Mouse (Mus musculus) kidney, embryonic 14.5 days (tissue): ENCODE measurements around the gene Ubfd1. TPM values are rescaled to one million over a fixed set of nuclear protein-coding genes. Genes with fewer than 3 reads are reported as not detected.

Source experiments
- ATAC-seq: fragments of 200-750 bp; cut with Nextera tagmentation; 2 replicates; pipeline ENCODE4 v1.8.0; 2017; ENCODE audit warnings: moderate number of reproducible peaks, mild to moderate bottlenecking, moderate TSS enrichment, moderate library complexity; ENCODE audit not compliant: low FRiP score, low TSS enrichment
- H3K27ac ChIP-seq: fragments of 300-500 bp; sonication (generic); 2 replicates; pipeline ENCODE4 v1.5.1; 2014; ENCODE audit warnings: low read depth, mild to moderate bottlenecking, low read length, moderate library complexity, mixed read lengths
- H3K27me3 ChIP-seq: fragments of 300-500 bp; sonication (generic); 2 replicates; pipeline ENCODE4 v1.6.1; 2014; ENCODE audit warnings: mild to moderate bottlenecking, low read length; ENCODE audit not compliant: control insufficient read depth, insufficient read depth
- H3K36me3 ChIP-seq: fragments of 300-500 bp; sonication (generic); 2 replicates; pipeline ENCODE4 v1.6.1; 2014; ENCODE audit warnings: low read length, mixed read lengths; ENCODE audit not compliant: control insufficient read depth, insufficient read depth
- H3K4me1 ChIP-seq: fragments of 300-500 bp; sonication (generic); 2 replicates; pipeline ENCODE4 v1.6.1; 2014; ENCODE audit warnings: low read length, mixed read lengths; ENCODE audit not compliant: control insufficient read depth, insufficient read depth
- H3K4me2 ChIP-seq: fragments of 300-500 bp; sonication (generic); replicated peaks from 2 replicates; pipeline ENCODE4 v1.6.1; 2014; ENCODE audit warnings: low read depth, mild to moderate bottlenecking, low read length
- H3K4me3 ChIP-seq: fragments of 300-500 bp; sonication (generic); 2 replicates; pipeline ENCODE4 v1.5.1; 2014; ENCODE audit warnings: mild to moderate bottlenecking, low read length
- H3K9ac ChIP-seq: fragments of 300-500 bp; sonication (generic); 2 replicates; pipeline ENCODE4 v1.6.1; 2014; ENCODE audit warnings: low read depth, mild to moderate bottlenecking, low read length, moderate library complexity
- H3K9me3 ChIP-seq: fragments of 300-500 bp; sonication (generic); 2 replicates; pipeline ENCODE4 v1.6.1; 2016; ENCODE audit warnings: low read length; ENCODE audit not compliant: control insufficient read depth
- WGBS: fragments of 180-500 bp; shearing (Covaris S2); extraction: QIAGEN DNeasy Blood & Tissue Kit; methylation state at CpG from one replicate; pipeline ENCODE4 v1.1.7; 2014; 5-methylcytosine and 5-hydroxymethylcytosine counted together
- polyA plus RNA-seq: library from polyadenylated mRNA; unstranded; fragments of >200 nt; fragmentation: Nextera tagmentation; extraction: Ambion mirVana; gene quantifications from 2 replicates; pipeline ENCODE4 v1.2.1, GENCODE M21; 2014

Ubfd1 gene
- polyA plus RNA-seq, 1 experiment from 2014 or later = 101 TPM

DNA sequence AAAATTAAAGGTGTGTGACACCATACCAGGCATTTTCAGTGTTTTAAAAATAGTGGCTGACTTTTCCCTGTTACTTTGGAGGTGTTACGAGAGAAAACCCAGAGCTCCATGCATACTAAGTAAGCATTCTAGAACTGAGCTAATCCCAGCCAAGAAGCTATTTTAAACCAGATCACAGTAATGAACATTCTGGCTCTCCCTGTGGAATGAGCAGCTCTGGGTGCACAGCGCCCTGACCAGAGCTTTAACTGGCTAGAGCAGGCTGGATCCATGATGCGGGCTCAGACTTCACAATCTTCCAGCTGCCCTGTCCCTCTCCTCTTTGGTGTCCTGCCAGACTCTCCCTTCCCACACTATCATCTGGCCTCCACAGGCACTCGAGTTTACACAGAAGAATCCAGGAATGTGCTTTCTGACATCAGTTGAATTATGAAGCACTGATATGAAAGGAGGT, 21.8 kb upstream of the Ubfd1 start:
- Histone ChIP-seq H3K9me3 (no peaks in the 10 kb centered on the region), H3K4me2 (no peak overlapping the region), H3K27me3 (no peaks in the 10 kb centered on the region), H3K4me3 (no peak overlapping the region), H3K4me1 (no peaks in the 10 kb centered on the region), H3K27ac (no peak overlapping the region), H3K9ac (no peak overlapping the region), H3K36me3 (peaks cover 48% of the 10 kb centered on the region)
- no peak for ATAC-seq
- 77% methylated on average over 4 of the region's 4 CpGs for WGBS

- 89% methylated on average over 1 of the region's 1 CpGs for WGBS
Measured at GRCm38 (mm10) chr7:122045711-122046110, 21.3 kb upstream of the Ubfd1 start.

DNA sequence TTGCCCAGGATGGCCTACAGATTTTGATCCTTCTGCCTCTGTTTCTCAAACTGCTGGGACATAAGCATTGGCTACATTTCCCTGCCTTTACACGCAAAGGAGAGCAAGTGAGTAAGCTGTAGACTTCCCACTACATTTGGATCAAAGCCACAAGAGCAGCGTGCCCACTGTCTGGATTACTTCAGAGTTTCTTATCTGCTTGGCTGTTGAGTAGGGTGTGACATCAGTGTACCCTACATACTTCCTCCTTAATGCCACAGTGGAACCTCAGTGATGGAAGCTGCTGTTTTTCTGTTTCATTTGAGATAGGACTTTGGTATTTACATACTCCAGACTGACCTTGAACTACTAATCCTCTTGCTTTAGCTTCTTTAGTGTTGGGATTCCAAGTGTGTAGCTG, 20.2 kb upstream of the Ubfd1 start:
- no peak for ATAC-seq
- H3K9me3 ChIP-seq = no peaks in the 10 kb centered on the region
- H3K27ac ChIP-seq = no peak overlapping the region
- H3K27me3 ChIP-seq = no peaks in the 10 kb centered on the region
- H3K36me3 ChIP-seq = peaks cover 42% of the 10 kb centered on the region
- H3K4me3 ChIP-seq = no peak overlapping the region
- no peak overlapping the region for H3K9ac ChIP-seq
- no peaks in the 10 kb centered on the region for H3K4me1 ChIP-seq
- WGBS = 90% methylated on average over 2 of the region's 2 CpGs
- H3K4me2 ChIP-seq = no peak overlapping the region

More at GRCm38 (mm10) chr7:122045711-122046110, 21.3 kb upstream of the Ubfd1 start:
- ATAC-seq = no peak
- H3K4me3 ChIP-seq = no peak overlapping the region
- peaks cover 45% of the 10 kb centered on the region for H3K36me3 ChIP-seq
- no peaks in the 10 kb centered on the region for H3K27me3 ChIP-seq
- no peaks in the 10 kb centered on the region for H3K4me1 ChIP-seq
- H3K27ac ChIP-seq = no peak overlapping the region
- no peaks in the 10 kb centered on the region for H3K9me3 ChIP-seq
- H3K4me2 ChIP-seq = no peak overlapping the region
- no peak overlapping the region for H3K9ac ChIP-seq

DNA sequence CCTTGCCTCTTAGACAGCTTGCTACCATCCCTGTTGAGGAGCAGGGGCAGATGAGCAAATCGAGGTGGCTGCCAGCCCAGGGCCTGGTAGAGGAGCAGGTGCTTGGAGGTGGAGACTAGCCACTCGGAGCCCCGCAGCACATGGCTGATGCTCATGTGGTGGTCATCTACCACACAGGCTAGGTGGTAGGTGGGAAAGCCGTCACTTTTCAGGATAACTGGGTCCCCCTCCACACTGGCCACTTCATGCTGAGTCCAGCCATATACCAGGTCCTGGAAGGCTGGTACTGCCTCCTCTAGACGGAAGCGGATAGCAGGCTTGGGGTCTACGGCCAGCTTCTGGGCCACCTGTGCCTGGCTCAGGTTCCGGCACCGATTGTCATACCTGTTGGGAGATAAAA, 18.8 kb upstream of the Ubfd1 start:
- no peak overlapping the region for H3K4me3 ChIP-seq
- no peaks in the 10 kb centered on the region for H3K4me1 ChIP-seq
- no peaks in the 10 kb centered on the region for H3K9me3 ChIP-seq
- H3K36me3 ChIP-seq = peaks cover 39% of the 10 kb centered on the region
- H3K9ac ChIP-seq = no peak overlapping the region
- no peak overlapping the region for H3K27ac ChIP-seq
- WGBS = 97% methylated on average over 9 of the region's 9 CpGs
- H3K4me2 ChIP-seq = no peak overlapping the region
- H3K27me3 ChIP-seq = no peaks in the 10 kb centered on the region
- no peak for ATAC-seq

DNA sequence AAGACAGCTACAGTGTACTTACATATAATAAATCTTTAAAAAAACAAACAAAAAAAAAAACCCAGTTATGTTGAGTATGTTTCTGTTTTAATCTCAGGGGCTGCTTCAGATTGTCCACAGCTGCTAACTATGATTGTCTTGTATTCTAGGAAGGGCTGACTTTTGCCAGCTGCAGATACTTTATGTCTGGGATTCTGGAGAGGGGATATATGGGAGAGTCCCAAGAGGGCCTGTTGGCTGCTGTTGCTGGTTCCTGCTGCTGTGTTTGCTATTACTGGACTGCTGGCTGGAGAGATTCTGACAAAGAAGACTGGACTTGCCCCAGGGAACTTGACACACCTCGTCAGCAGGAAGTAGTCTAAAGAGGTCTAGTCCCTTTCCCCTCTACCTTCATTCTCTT, 16.1 kb upstream of the Ubfd1 start:
- Histone ChIP-seq H3K27me3 (no peaks in the 10 kb centered on the region), H3K36me3 (peaks cover 55% of the 10 kb centered on the region), H3K9me3 (no peaks in the 10 kb centered on the region), H3K4me2 (no peak overlapping the region), H3K27ac (no peak overlapping the region), H3K4me3 (no peak overlapping the region), H3K4me1 (no peaks in the 10 kb centered on the region), H3K9ac (no peak overlapping the region)
- no peak for ATAC-seq
- 62% methylated on average over 1 of the region's 1 CpGs for WGBS

DNA sequence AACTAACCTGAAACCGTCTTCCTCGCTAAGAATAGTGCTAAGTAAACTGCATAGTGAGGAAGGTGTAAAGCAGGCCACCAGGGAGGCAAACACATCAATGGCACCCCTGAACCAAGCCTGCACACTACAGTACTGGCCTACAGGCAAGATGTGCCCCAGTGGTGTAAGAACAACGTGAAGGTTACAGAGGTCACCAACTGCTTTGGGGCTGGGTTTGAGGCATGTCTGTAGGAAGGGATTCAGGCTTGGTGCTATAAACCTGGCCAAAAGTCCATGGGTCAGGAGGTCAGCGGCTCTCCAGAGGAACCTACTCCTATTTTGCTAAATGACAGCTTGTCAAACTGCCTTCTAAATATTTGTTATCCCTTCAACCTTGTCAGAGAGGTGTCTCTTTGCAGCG, 10.3 kb upstream of the Ubfd1 start:
- Histone ChIP-seq H3K4me3 (no peak overlapping the region), H3K27ac (no peak overlapping the region), H3K4me1 (no peaks in the 10 kb centered on the region), H3K4me2 (no peak overlapping the region), H3K9me3 (no peaks in the 10 kb centered on the region), H3K27me3 (no peaks in the 10 kb centered on the region), H3K9ac (no peak overlapping the region), H3K36me3 (peaks cover 34% of the 10 kb centered on the region)
- ATAC-seq = no peak
- 76% methylated on average over 5 of the region's 5 CpGs for WGBS

DNA sequence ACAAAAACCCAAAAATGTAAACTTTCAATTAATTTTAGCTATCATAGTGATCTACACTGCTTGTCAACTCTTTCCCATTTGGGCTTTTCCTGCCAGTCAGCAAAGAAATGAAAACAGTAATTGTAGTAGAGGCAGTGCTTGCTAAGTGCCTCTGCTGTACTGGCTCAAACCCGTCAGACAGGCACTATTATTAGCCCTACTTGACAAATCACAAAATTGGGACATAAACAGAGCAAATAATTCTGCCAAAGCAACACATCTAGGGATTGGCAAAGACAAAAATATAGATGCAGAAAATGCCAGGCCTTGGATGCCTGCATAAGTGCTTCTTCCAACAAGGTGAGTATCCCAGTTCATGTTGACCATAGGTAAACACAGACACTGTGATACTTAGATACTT, 1.3 kb upstream of the Ubfd1 start:
- WGBS = 73% methylated on average over 1 of the region's 1 CpGs
- Histone ChIP-seq H3K9ac (no peak overlapping the region), H3K4me2 (peak overlapping the region; percentile 76), H3K27ac (no peak overlapping the region), H3K36me3 (peaks cover 30% of the 10 kb centered on the region), H3K4me1 (peaks cover 21% of the 10 kb centered on the region), H3K9me3 (no peaks in the 10 kb centered on the region), H3K4me3 (peak overlapping the region; percentile 100; the same call in 1 of the 2 replicates), H3K27me3 (no peaks in the 10 kb centered on the region)
- ATAC-seq = no peak

GRCm38 (mm10) chr7:122066102-122066944, 652 bp upstream of the Ubfd1 start:
- 16% methylated on average over 31 of the region's 31 CpGs for WGBS
- ATAC-seq = no peak; the same call in 1 of the 2 replicates

More at GRCm38 (mm10) chr7:122066102-122066944, 652 bp upstream of the Ubfd1 start:
- peak overlapping the region; percentile 76 for H3K4me2 ChIP-seq
- peaks cover 21% of the 10 kb centered on the region for H3K4me1 ChIP-seq
- no peaks in the 10 kb centered on the region for H3K9me3 ChIP-seq
- H3K27me3 ChIP-seq = no peaks in the 10 kb centered on the region
- H3K9ac ChIP-seq = peak overlapping the region; percentile 97
- peaks cover 32% of the 10 kb centered on the region for H3K36me3 ChIP-seq
- peak overlapping the region; percentile 93 for H3K27ac ChIP-seq
- H3K4me3 ChIP-seq = peak overlapping the region; percentile 100
